Mouse (Mus musculus) kidney, embryonic 14.5 days (tissue): ENCODE data around the gene Slc29a2. TPM values are rescaled to one million over a fixed set of nuclear protein-coding genes. Genes with fewer than 3 reads are reported as not detected.

ENCODE experiments used
- ATAC-seq: fragments of 200-750 bp; cut with Nextera tagmentation; 2 replicates; pipeline ENCODE4 v1.8.0; 2017; ENCODE audit warnings: moderate number of reproducible peaks, mild to moderate bottlenecking, moderate TSS enrichment, moderate library complexity; ENCODE audit not compliant: low FRiP score, low TSS enrichment
- H3K27ac ChIP-seq: fragments of 300-500 bp; sonication (generic); 2 replicates; pipeline ENCODE4 v1.5.1; 2014; ENCODE audit warnings: low read depth, mild to moderate bottlenecking, low read length, moderate library complexity, mixed read lengths
- H3K27me3 ChIP-seq: fragments of 300-500 bp; sonication (generic); 2 replicates; pipeline ENCODE4 v1.6.1; 2014; ENCODE audit warnings: mild to moderate bottlenecking, low read length; ENCODE audit not compliant: control insufficient read depth, insufficient read depth
- H3K36me3 ChIP-seq: fragments of 300-500 bp; sonication (generic); 2 replicates; pipeline ENCODE4 v1.6.1; 2014; ENCODE audit warnings: low read length, mixed read lengths; ENCODE audit not compliant: control insufficient read depth, insufficient read depth
- H3K4me1 ChIP-seq: fragments of 300-500 bp; sonication (generic); 2 replicates; pipeline ENCODE4 v1.6.1; 2014; ENCODE audit warnings: low read length, mixed read lengths; ENCODE audit not compliant: control insufficient read depth, insufficient read depth
- H3K4me2 ChIP-seq: fragments of 300-500 bp; sonication (generic); replicated peaks from 2 replicates; pipeline ENCODE4 v1.6.1; 2014; ENCODE audit warnings: low read depth, mild to moderate bottlenecking, low read length
- H3K4me3 ChIP-seq: fragments of 300-500 bp; sonication (generic); 2 replicates; pipeline ENCODE4 v1.5.1; 2014; ENCODE audit warnings: mild to moderate bottlenecking, low read length
- H3K9ac ChIP-seq: fragments of 300-500 bp; sonication (generic); 2 replicates; pipeline ENCODE4 v1.6.1; 2014; ENCODE audit warnings: low read depth, mild to moderate bottlenecking, low read length, moderate library complexity
- H3K9me3 ChIP-seq: fragments of 300-500 bp; sonication (generic); 2 replicates; pipeline ENCODE4 v1.6.1; 2016; ENCODE audit warnings: low read length; ENCODE audit not compliant: control insufficient read depth
- WGBS: fragments of 180-500 bp; shearing (Covaris S2); extraction: QIAGEN DNeasy Blood & Tissue Kit; methylation state at CpG from one replicate; pipeline ENCODE4 v1.1.7; 2014; 5-methylcytosine and 5-hydroxymethylcytosine counted together
- polyA plus RNA-seq: library from polyadenylated mRNA; unstranded; fragments of >200 nt; fragmentation: Nextera tagmentation; extraction: Ambion mirVana; gene quantifications from 2 replicates; pipeline ENCODE4 v1.2.1, GENCODE M21; 2014

The Slc29a2 gene
- polyA plus RNA-seq, 1 experiment from 2014 or later, result 7.9 TPM

- Histone ChIP-seq H3K27ac (peak overlapping the region; percentile 85), H3K27me3 (no peaks in the 10 kb centered on the region), H3K4me3 (no peak overlapping the region), H3K4me2 (no peak overlapping the region), H3K9ac (no peak overlapping the region), H3K9me3 (no peaks in the 10 kb centered on the region), H3K4me1 (peaks cover 50% of the 10 kb centered on the region), H3K36me3 (no peaks in the 10 kb centered on the region)
- ATAC-seq, result peak; percentile 5; the same call in 1 of the 2 replicates
- 27% methylated on average over 5 of the region's 5 CpGs for WGBS
These were observed 37.0 kb downstream of the Slc29a2 start for GRCm38 (mm10) chr19:5060365-5061330.

- WGBS, result 89% methylated on average over 5 of the region's 5 CpGs
- no peak overlapping the region for H3K4me2 ChIP-seq
- no peaks in the 10 kb centered on the region for H3K36me3 ChIP-seq
- ATAC-seq, result no peak
- H3K27me3 ChIP-seq, result no peaks in the 10 kb centered on the region
- no peak overlapping the region for H3K9ac ChIP-seq
- H3K4me3 ChIP-seq, result no peak overlapping the region
- no peaks in the 10 kb centered on the region for H3K9me3 ChIP-seq
- peaks cover 44% of the 10 kb centered on the region for H3K4me1 ChIP-seq
- no peak overlapping the region for H3K27ac ChIP-seq
These were observed 38.4 kb downstream of the Slc29a2 start for GRCm38 (mm10) chr19:5062041-5062440.

- no peaks in the 10 kb centered on the region for H3K27me3 ChIP-seq
- no peak overlapping the region for H3K4me2 ChIP-seq
- no peaks in the 10 kb centered on the region for H3K36me3 ChIP-seq
- ATAC-seq, result no peak
- 55% methylated on average over 6 of the region's 6 CpGs for WGBS
- H3K9me3 ChIP-seq, result no peaks in the 10 kb centered on the region
- H3K27ac ChIP-seq, result no peak overlapping the region
- peaks cover 47% of the 10 kb centered on the region for H3K4me1 ChIP-seq
- no peak overlapping the region for H3K4me3 ChIP-seq
- H3K9ac ChIP-seq, result no peak overlapping the region
These were observed 38.8 kb downstream of the Slc29a2 start for GRCm38 (mm10) chr19:5062446-5062845.

- Histone ChIP-seq H3K4me1 (peaks cover 44% of the 10 kb centered on the region), H3K4me3 (no peak overlapping the region), H3K4me2 (no peak overlapping the region), H3K27ac (no peak overlapping the region; the same call in 1 of the 2 replicates), H3K36me3 (no peaks in the 10 kb centered on the region), H3K9ac (no peak overlapping the region), H3K27me3 (peaks cover 9% of the 10 kb centered on the region), H3K9me3 (no peaks in the 10 kb centered on the region)
- no peak for ATAC-seq
- 58% methylated on average over 7 of the region's 7 CpGs for WGBS
These were observed 41.4 kb downstream of the Slc29a2 start for GRCm38 (mm10) chr19:5065104-5065503.

DNA sequence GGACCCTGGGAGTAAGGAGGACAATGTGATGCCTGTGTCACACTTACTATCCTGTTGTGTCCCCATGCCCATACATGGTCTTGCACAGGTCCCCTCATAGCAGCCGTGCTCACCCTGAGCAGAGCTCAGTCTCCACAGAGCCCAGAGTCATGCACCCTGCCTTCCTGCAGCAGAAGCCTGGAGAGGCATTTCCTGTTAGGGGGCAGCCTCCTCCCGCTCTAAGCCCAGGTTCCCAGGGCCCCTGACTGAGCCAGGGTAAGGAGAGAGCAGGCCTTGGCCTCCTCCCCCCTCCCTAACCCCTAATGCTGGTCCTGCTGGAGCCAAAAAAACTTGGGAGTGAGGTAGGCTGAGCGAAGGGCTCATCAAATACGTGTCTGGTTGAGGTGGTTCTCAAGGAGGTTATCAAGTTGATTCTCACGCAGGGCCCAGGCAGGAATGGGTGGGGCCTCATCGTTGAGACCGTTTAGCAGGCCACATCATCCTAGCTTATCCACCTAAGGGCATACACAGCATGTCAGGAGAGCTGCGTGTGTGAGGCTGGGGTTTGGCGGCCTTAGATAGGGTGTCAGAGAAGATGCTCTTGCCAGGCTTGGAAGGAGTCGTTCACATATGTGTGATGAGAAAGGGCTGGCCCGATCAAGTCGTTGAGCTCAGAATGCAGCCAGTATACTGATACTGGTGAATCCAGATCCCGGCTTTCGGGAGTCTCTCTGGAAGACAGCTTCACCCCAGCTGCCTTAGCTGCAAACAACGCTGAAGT, 43.6 kb downstream of the Slc29a2 start:
- no peak for ATAC-seq
- Histone ChIP-seq H3K27ac (peak overlapping the region; percentile 89), H3K4me2 (peak overlapping the region; percentile 52), H3K27me3 (peaks cover 9% of the 10 kb centered on the region), H3K36me3 (no peaks in the 10 kb centered on the region), H3K4me3 (peak overlapping the region; percentile 46), H3K9ac (peak overlapping the region; percentile 50; the same call in 1 of the 2 replicates), H3K4me1 (peaks cover 42% of the 10 kb centered on the region), H3K9me3 (no peaks in the 10 kb centered on the region)
- 7% methylated on average over 15 of the region's 15 CpGs for WGBS

- H3K9ac ChIP-seq, result peak within 1 kb of the TSS; percentile 50
- no peaks in the 10 kb centered on the region for H3K9me3 ChIP-seq
- peak within 1 kb of the TSS; percentile 52 for H3K4me2 ChIP-seq
- H3K4me3 ChIP-seq, result peak within 1 kb of the TSS; percentile 46
- peak; percentile 41 for ATAC-seq
- H3K27me3 ChIP-seq, result peaks cover 9% of the 10 kb centered on the region
- no peaks in the 10 kb centered on the region for H3K36me3 ChIP-seq
- H3K27ac ChIP-seq, result peak within 1 kb of the TSS; percentile 89
- 2% methylated on average over 49 of the region's 56 CpGs for WGBS
- peaks cover 47% of the 10 kb centered on the region for H3K4me1 ChIP-seq
These were observed 44.4 kb downstream of the Slc29a2 start, which contains the start of gene Cd248 for GRCm38 (mm10) chr19:5067867-5068569. Gene Cd248, plus strand, starts transcription at chr19:5068078.

DNA sequence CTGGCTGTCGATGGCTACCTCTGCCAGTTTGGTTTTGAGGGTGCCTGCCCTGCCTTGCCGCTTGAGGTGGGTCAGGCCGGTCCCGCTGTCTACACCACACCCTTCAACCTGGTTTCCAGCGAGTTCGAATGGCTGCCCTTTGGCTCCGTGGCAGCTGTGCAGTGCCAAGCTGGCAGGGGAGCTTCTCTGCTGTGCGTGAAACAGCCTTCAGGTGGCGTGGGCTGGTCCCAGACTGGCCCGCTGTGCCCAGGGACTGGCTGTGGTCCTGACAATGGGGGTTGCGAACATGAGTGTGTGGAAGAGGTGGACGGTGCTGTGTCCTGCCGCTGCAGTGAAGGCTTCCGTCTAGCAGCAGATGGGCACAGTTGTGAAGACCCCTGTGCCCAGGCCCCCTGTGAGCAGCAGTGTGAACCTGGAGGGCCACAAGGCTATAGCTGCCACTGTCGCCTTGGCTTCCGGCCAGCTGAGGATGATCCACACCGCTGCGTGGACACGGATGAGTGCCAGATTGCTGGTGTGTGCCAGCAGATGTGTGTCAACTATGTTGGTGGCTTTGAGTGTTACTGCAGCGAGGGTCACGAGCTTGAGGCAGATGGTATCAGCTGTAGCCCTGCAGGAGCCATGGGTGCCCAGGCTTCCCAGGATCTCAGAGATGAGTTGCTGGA, 45.0 kb downstream of the Slc29a2 start:
- Histone ChIP-seq H3K4me1 (peaks cover 47% of the 10 kb centered on the region), H3K4me3 (peak overlapping the region; percentile 46), H3K27me3 (peaks cover 9% of the 10 kb centered on the region), H3K9me3 (no peaks in the 10 kb centered on the region), H3K27ac (peak overlapping the region; percentile 21; the same call in 1 of the 2 replicates), H3K4me2 (peak overlapping the region; percentile 52), H3K9ac (peak overlapping the region; percentile 50), H3K36me3 (no peaks in the 10 kb centered on the region)
- no peak for ATAC-seq
- WGBS, result 38% methylated on average over 21 of the region's 21 CpGs

GRCm38 (mm10) chr19:5069486-5069885, 45.8 kb downstream of the Slc29a2 start:
- H3K4me1 ChIP-seq, result peaks cover 47% of the 10 kb centered on the region
- peak overlapping the region; percentile 46 for H3K4me3 ChIP-seq
- no peak for ATAC-seq
- WGBS, result 78% methylated on average over 5 of the region's 5 CpGs
- H3K4me2 ChIP-seq, result peak overlapping the region; percentile 52
- no peak overlapping the region for H3K9ac ChIP-seq
- H3K27me3 ChIP-seq, result peaks cover 9% of the 10 kb centered on the region
- no peaks in the 10 kb centered on the region for H3K36me3 ChIP-seq
- no peak overlapping the region for H3K27ac ChIP-seq
- H3K9me3 ChIP-seq, result no peaks in the 10 kb centered on the region
